Mouse (Mus musculus): ENCODE measurements around the gene Fgfrl1. TPM values are rescaled to one million over a fixed set of nuclear protein-coding genes. Genes with fewer than 3 reads are reported as not detected.
"Not testable (repeated sequence)": the region's sequence is repeated elsewhere in the genome, so short reads cannot be mapped to it uniquely, and the experiment has no call there.

Gene Fgfrl1
- polyA plus RNA-seq, 1 experiment from 2014 or later = 18.0 TPM

- ATAC-seq = no peak
- Histone ChIP-seq H3K27ac (no peak overlapping the region), H3K4me2 (no peak overlapping the region), H3K27me3 (replicated peaks) (peaks cover 13% of the 10 kb centered on the region; the same call in 1 of the 2 replicates), H3K9ac (no peak overlapping the region), H3K4me1 (no peaks in the 10 kb centered on the region), H3K36me3 (no peaks in the 10 kb centered on the region), H3K4me3 (no peak overlapping the region), H3K9me3 (replicated peaks) (no peaks in the 10 kb centered on the region)
- WGBS (ENCODE audit: insufficient replicate concordance) = 52% methylated on average over 2 of the region's 2 CpGs
Measured at GRCm38 (mm10) chr5:108741844-108742243, 49.7 kb downstream of the Fgfrl1 start.

- peaks cover 13% of the 10 kb centered on the region; the same call in 1 of the 2 replicates for H3K27me3 ChIP-seq (replicated peaks)
- H3K4me3 ChIP-seq = no peak overlapping the region
- 52% methylated on average over 2 of the region's 2 CpGs for WGBS (ENCODE audit: insufficient replicate concordance)
- no peaks in the 10 kb centered on the region for H3K36me3 ChIP-seq
- no peak overlapping the region for H3K9ac ChIP-seq
- H3K4me1 ChIP-seq = no peaks in the 10 kb centered on the region
- H3K4me2 ChIP-seq = no peak overlapping the region
- no peak overlapping the region for H3K27ac ChIP-seq
- no peaks in the 10 kb centered on the region for H3K9me3 ChIP-seq (replicated peaks)
- ATAC-seq = no peak
Measured at GRCm38 (mm10) chr5:108742596-108742995, 50.4 kb downstream of the Fgfrl1 start.

GRCm38 (mm10) chr5:108743856-108744255 is 51.7 kb downstream of the Fgfrl1 start:
- Histone ChIP-seq H3K4me1 (no peaks in the 10 kb centered on the region), H3K4me2 (no peak overlapping the region), H3K36me3 (no peaks in the 10 kb centered on the region), H3K9ac (no peak overlapping the region), H3K27ac (no peak overlapping the region), H3K27me3 (replicated peaks) (peaks cover 13% of the 10 kb centered on the region; the same call in 1 of the 2 replicates), H3K9me3 (replicated peaks) (no peaks in the 10 kb centered on the region), H3K4me3 (no peak overlapping the region)
- 63% methylated on average over 2 of the region's 2 CpGs for WGBS (ENCODE audit: insufficient replicate concordance)
- no peak for ATAC-seq

DNA sequence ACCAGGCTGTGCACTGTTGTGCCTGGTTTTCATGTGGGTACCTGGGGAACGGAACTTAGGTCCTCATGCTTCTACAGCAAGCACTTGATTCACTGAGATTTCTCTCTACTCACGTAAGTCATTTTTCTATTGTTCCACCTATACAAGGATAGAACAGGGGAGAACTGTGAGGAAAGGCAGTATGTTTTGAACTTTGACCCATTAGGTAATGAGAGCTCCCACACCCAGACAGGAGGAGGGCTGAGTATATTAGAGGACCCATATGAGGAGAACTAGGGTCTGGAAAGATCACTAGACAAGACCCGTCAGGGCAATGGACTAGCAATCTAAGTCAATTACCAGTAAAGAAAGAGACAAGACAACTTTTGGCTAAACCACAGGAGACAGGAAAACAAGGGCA is 52.4 kb downstream of the Fgfrl1 start:
- H3K27me3 ChIP-seq (replicated peaks) = peaks cover 8% of the 10 kb centered on the region; the same call in 1 of the 2 replicates
- no peak overlapping the region for H3K4me3 ChIP-seq
- 67% methylated on average over 3 of the region's 3 CpGs for WGBS (ENCODE audit: insufficient replicate concordance)
- peaks cover 3% of the 10 kb centered on the region for H3K4me1 ChIP-seq
- no peak overlapping the region for H3K4me2 ChIP-seq
- H3K9me3 ChIP-seq (replicated peaks) = no peaks in the 10 kb centered on the region
- no peak overlapping the region for H3K9ac ChIP-seq
- no peaks in the 10 kb centered on the region for H3K36me3 ChIP-seq
- H3K27ac ChIP-seq = no peak overlapping the region
- ATAC-seq = no peak

DNA sequence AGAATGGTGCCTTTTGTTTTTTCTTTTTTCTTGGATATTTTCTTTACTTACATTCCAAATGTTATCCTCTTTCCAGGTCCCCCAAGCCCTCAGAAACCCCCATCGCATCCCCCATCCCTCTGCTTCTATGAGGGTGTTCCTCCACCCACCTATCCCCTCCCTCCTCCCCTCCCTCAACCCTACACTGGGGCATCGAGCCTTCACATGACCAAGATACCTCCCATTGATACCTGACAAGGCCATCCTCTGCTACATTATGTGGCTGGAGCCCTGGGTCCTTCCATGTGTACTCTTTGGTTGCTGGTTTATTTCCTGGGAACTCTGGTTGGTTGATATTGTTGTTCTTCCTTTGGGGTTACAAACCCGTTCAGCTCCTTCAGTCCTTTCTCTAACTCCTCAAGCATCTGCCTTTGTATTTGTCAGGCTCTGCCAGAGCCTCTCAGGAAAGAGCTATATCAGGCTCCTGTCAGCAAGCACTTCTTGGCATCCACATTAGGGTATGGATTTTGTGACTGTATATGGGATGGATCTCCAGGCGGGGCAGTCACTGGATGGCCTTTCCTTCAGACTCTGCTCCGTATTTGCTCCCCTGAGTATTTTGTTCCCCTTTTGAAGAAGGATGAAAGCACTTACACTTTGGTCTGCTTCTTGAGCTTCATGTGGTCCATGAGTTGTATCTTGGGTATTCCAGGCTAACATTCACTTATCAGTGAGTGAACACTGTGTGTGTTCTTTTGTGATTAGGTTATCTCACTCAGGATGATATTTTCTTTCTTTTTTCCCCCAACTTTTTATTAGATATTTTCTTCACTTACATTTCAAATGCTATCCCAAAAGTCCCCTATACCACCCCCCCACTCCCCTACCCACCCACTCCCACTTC is 58.4 kb downstream of the Fgfrl1 start:
- peak; percentile 96 for ATAC-seq
- 53% methylated on average over 5 of the region's 5 CpGs for WGBS (ENCODE audit: insufficient replicate concordance)
- H3K9ac ChIP-seq = 0 out of 2 replicates have a peak overlapping the region, but pooled peaks have one; percentile 10

DNA sequence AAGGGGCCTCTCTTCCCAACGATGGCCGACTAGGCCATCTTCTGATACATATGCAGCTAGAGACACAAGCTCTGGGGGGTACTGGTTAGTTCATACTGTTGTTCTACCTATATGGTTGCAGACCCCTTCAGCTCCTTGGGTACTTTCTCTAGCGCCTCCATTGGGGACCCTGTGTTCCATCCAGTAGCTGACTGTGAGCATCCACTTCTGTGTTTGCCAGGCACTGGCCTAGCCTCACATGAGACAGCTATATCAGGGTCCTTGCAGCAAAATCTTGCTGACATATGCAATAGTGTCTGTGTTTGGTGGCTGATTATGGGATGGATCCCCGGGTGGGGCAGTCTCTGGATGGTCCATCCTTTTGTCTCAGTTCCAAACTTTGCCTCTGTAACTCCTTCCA is 59.1 kb downstream of the Fgfrl1 start:
- not testable (repeated sequence) for H3K36me3 ChIP-seq; H3K4me3 ChIP-seq; H3K27me3 ChIP-seq (replicated peaks); H3K9ac ChIP-seq; H3K9me3 ChIP-seq (replicated peaks)
- ATAC-seq = peak; percentile 40
- peak overlapping the region; percentile 61 for H3K4me2 ChIP-seq
- 62% methylated on average over 4 of the region's 4 CpGs for WGBS (ENCODE audit: insufficient replicate concordance)
- H3K27ac ChIP-seq = peak overlapping the region; percentile 86
- peaks cover 27% of the 10 kb centered on the region for H3K4me1 ChIP-seq

More for the DNA sequence above, 58.4 kb downstream of the Fgfrl1 start:
- H3K4me1 ChIP-seq = peaks cover 27% of the 10 kb centered on the region
- peaks cover 9% of the 10 kb centered on the region; the same call in 1 of the 2 replicates for H3K27me3 ChIP-seq (replicated peaks)
- H3K36me3 ChIP-seq = no peaks in the 10 kb centered on the region
- peak overlapping the region; percentile 86 for H3K27ac ChIP-seq
- H3K4me2 ChIP-seq = peak overlapping the region; percentile 61
- H3K9me3 ChIP-seq (replicated peaks) = no peaks in the 10 kb centered on the region
- peak overlapping the region; percentile 25 for H3K4me3 ChIP-seq

Other genes starting within 250 kb of the Fgfrl1 start
- 0.15 TPM in 1 of 2 replicates, not detected in the other for gene Mfsd7a, start 243.5 kb upstream of the Fgfrl1 start, polyA plus RNA-seq (2016; fragmentation: Nextera tagmentation; extraction: Ambion mirVana)
- 12.6 and 14.8 TPM in 2 replicates for gene Pcgf3, start 231.2 kb upstream of the Fgfrl1 start, polyA plus RNA-seq (2016; fragmentation: Nextera tagmentation; extraction: Ambion mirVana)
- gene Cplx1, start 142.4 kb upstream of the Fgfrl1 start, polyA plus RNA-seq (2016; fragmentation: Nextera tagmentation; extraction: Ambion mirVana) = 0.07 TPM in 1 of 2 replicates, not detected in the other
- 42.1 and 42.8 TPM in 2 replicates for gene Gak, start 62.6 kb upstream of the Fgfrl1 start, polyA plus RNA-seq (2016; fragmentation: Nextera tagmentation; extraction: Ambion mirVana)
- 16.1 and 17.8 TPM in 2 replicates for gene Tmem175, start 62.6 kb upstream of the Fgfrl1 start, polyA plus RNA-seq (2016; fragmentation: Nextera tagmentation; extraction: Ambion mirVana)
- 5.9 TPM in 2 replicates for gene Idua, start 32.1 kb upstream of the Fgfrl1 start, polyA plus RNA-seq (2016; fragmentation: Nextera tagmentation; extraction: Ambion mirVana)
- gene Dgkq, start 22.7 kb upstream of the Fgfrl1 start, polyA plus RNA-seq (2016; fragmentation: Nextera tagmentation; extraction: Ambion mirVana) = 6.2 and 7.1 TPM in 2 replicates
- 12.7 and 12.9 TPM in 2 replicates for gene Slc26a1, start 16.8 kb upstream of the Fgfrl1 start, polyA plus RNA-seq (2016; fragmentation: Nextera tagmentation; extraction: Ambion mirVana)
- gene Rnf212, start 82.6 kb downstream of the Fgfrl1 start, polyA plus RNA-seq (2016; fragmentation: Nextera tagmentation; extraction: Ambion mirVana) = 4.0 and 4.2 TPM in 2 replicates
- not detected in 2 replicates for gene Tmed11, start 103.0 kb downstream of the Fgfrl1 start, polyA plus RNA-seq (2016; fragmentation: Nextera tagmentation; extraction: Ambion mirVana)
- not detected in 2 replicates for gene Vmn2r8, start 116.5 kb downstream of the Fgfrl1 start, polyA plus RNA-seq (2016; fragmentation: Nextera tagmentation; extraction: Ambion mirVana)
- not detected in 2 replicates for gene Vmn2r9, start 160.2 kb downstream of the Fgfrl1 start, polyA plus RNA-seq (2016; fragmentation: Nextera tagmentation; extraction: Ambion mirVana)